Mouse (Mus musculus) left cerebral cortex, adult 8-10 months (tissue): ENCODE measurements around the gene Ifnar2. TPM values are rescaled to one million over a fixed set of nuclear protein-coding genes. Genes with fewer than 3 reads are reported as not detected.

Experiments used
- total RNA-seq, 4 experiments: library from RNA; stranded (reverse); gene quantifications; 2 replicates each; pipeline ENCODE4 v1.2.4; 2022

The Ifnar2 gene
- total RNA-seq, 4 experiments from 2014 or later: 20.8 to 40.4 (median 27.7) TPM

Other genes with a start within 250 kb of the Ifnar2 start
- 10 to 100 TPM; 22.0 to 24.1 (median 22.8) TPM for gene Olig2, start 147.3 kb upstream of the Ifnar2 start, total RNA-seq
- 100 to 1,000 TPM in 1 of 4 experiments, 10 to 100 TPM in 3; 91.6 to 102 (median 92.5) TPM for gene Olig1, start 103.0 kb upstream of the Ifnar2 start, total RNA-seq
- gene Gm21970, start 18.9 kb downstream of the Ifnar2 start, total RNA-seq: not detected
- gene Il10rb, start 33.4 kb downstream of the Ifnar2 start, total RNA-seq: 10 to 100 TPM; 10.9 to 14.4 (median 11.8) TPM
- 10 to 100 TPM; 45.4 to 56.2 (median 49.8) TPM for gene Ifnar1, start 112.5 kb downstream of the Ifnar2 start, total RNA-seq
- 10 to 100 TPM; 25.2 to 37.4 (median 32.2) TPM for gene Ifngr2, start 174.3 kb downstream of the Ifnar2 start, total RNA-seq
- gene Tmem50b, start 225.0 kb downstream of the Ifnar2 start, total RNA-seq: 10 to 100 TPM; 72.6 to 76.5 (median 74.7) TPM
- gene Dnajc28, start 246.2 kb downstream of the Ifnar2 start, total RNA-seq: 1 to 10 TPM; 6.8 to 9.5 (median 8.1) TPM